Mouse (Mus musculus) spleen, postnatal 14 days (tissue): ENCODE measurements around the gene Kdm5b.

Source experiments
- DNase-seq, 2 experiments: peaks; one replicate each; pipeline ENCODE4 v3.0.0; 2021 to 2022; ENCODE audit warnings: low spot score in 2 of 2

Kdm5b gene

GRCm38 (mm10) chr1:134589676-134590075 is 29.7 kb downstream of the Kdm5b start:
- DNase-seq, result no peak

- no peak for DNase-seq
These were observed 31.8 kb downstream of the Kdm5b start for GRCm38 (mm10) chr1:134591773-134592172.

GRCm38 (mm10) chr1:134597339-134598054 is 37.5 kb downstream of the Kdm5b start:
- no peak for DNase-seq

- no peak for DNase-seq
These were observed 44.1 kb downstream of the Kdm5b start for GRCm38 (mm10) chr1:134604086-134604485.

GRCm38 (mm10) chr1:134605670-134606069 is 45.7 kb downstream of the Kdm5b start:
- DNase-seq, result no peak

- DNase-seq, result no peak
These were observed 46.4 kb downstream of the Kdm5b start for GRCm38 (mm10) chr1:134606381-134606780.

GRCm38 (mm10) chr1:134607279-134607678 is 47.3 kb downstream of the Kdm5b start:
- no peak for DNase-seq

GRCm38 (mm10) chr1:134609172-134609571 is 49.2 kb downstream of the Kdm5b start:
- DNase-seq, result no peak

- DNase-seq, result no peak
These were observed 54.6 kb downstream of the Kdm5b start for GRCm38 (mm10) chr1:134614554-134614953.

GRCm38 (mm10) chr1:134614988-134615387 is 55.0 kb downstream of the Kdm5b start:
- DNase-seq, result no peak

- no peak for DNase-seq
These were observed 57.7 kb downstream of the Kdm5b start for GRCm38 (mm10) chr1:134617656-134618055.

- no peak for DNase-seq
These were observed 65.4 kb downstream of the Kdm5b start for GRCm38 (mm10) chr1:134625325-134625724.

- DNase-seq, result no peak
These were observed 69.5 kb downstream of the Kdm5b start for GRCm38 (mm10) chr1:134629455-134629854.

- DNase-seq, result no peak
These were observed 74.3 kb downstream of the Kdm5b start for GRCm38 (mm10) chr1:134634296-134634695.

- no peak for DNase-seq
These were observed 76.3 kb downstream of the Kdm5b start for GRCm38 (mm10) chr1:134636245-134636644.

GRCm38 (mm10) chr1:134636684-134637083 is 76.7 kb downstream of the Kdm5b start:
- DNase-seq, result peak in 1 of 2 experiments; percentile 23

- DNase-seq, result no peak
These were observed 78.1 kb downstream of the Kdm5b start for GRCm38 (mm10) chr1:134638041-134638440.

GRCm38 (mm10) chr1:134638522-134638921 is 78.6 kb downstream of the Kdm5b start:
- no peak for DNase-seq

GRCm38 (mm10) chr1:134639460-134639859 is 79.5 kb downstream of the Kdm5b start:
- DNase-seq, result no peak

GRCm38 (mm10) chr1:134641507-134641906 is 81.5 kb downstream of the Kdm5b start:
- no peak for DNase-seq

GRCm38 (mm10) chr1:134643702-134644101 is 83.7 kb downstream of the Kdm5b start:
- DNase-seq, result no peak

- DNase-seq, result no peak
These were observed 85.6 kb downstream of the Kdm5b start for GRCm38 (mm10) chr1:134645408-134646200.
